Mouse (Mus musculus): ENCODE results near the gene Cald1.

- TF ChIP-seq POLR2A (IDR thresholded peaks at IDR 0.05; ENCODE audit: borderline replicate concordance, control insufficient read depth, low read depth, low read length) (no peak), CTCF (IDR thresholded peaks at IDR 0.05; ENCODE audit: control insufficient read depth, insufficient read depth, low read length) (no peak)
These were observed 33.0 kb upstream of the Cald1 start for GRCm38 (mm10) chr6:34565176-34565880.
